Mouse (Mus musculus) heart, embryonic 11.5 days (tissue): ENCODE results near the gene Arhgef3. TPM values are rescaled to one million over a fixed set of nuclear protein-coding genes. Genes with fewer than 3 reads are reported as not detected.

Source experiments
- ATAC-seq: fragments of 200-750 bp; cut with Nextera tagmentation; replicated peaks from 2 replicates; pipeline ENCODE4 v1.8.0; 2017; ENCODE audit warnings: moderate library complexity; ENCODE audit not compliant: insufficient number of reproducible peaks, low FRiP score, low TSS enrichment
- H3K27ac ChIP-seq: fragments of 300-500 bp; sonication (generic); 2 replicates; pipeline ENCODE4 v1.5.1; 2014; ENCODE audit warnings: mild to moderate bottlenecking, low read depth, low read length
- H3K27me3 ChIP-seq: fragments of 300-500 bp; sonication (generic); 2 replicates; pipeline ENCODE4 v1.6.1; 2014; ENCODE audit warnings: mild to moderate bottlenecking, low read length, mixed read lengths; ENCODE audit not compliant: control insufficient read depth, insufficient read depth
- H3K36me3 ChIP-seq: fragments of 300-500 bp; sonication (generic); 2 replicates; pipeline ENCODE4 v1.6.1; 2014; ENCODE audit warnings: mild to moderate bottlenecking, low read length, moderate library complexity, mixed read lengths; ENCODE audit not compliant: control insufficient read depth, insufficient read depth
- H3K4me1 ChIP-seq: fragments of 300-500 bp; sonication (generic); 2 replicates; pipeline ENCODE4 v1.6.1; 2014; ENCODE audit warnings: low read length; ENCODE audit not compliant: control insufficient read depth, insufficient read depth
- H3K4me2 ChIP-seq: fragments of 300-500 bp; sonication (generic); 2 replicates; pipeline ENCODE4 v1.6.1; 2014; ENCODE audit warnings: mild to moderate bottlenecking, moderate library complexity
- H3K4me3 ChIP-seq: fragments of 300-500 bp; sonication (generic); 2 replicates; pipeline ENCODE4 v1.5.1; 2014; ENCODE audit warnings: low read depth, low read length
- H3K9ac ChIP-seq: fragments of 300-500 bp; sonication (generic); 2 replicates; pipeline ENCODE4 v1.6.1; 2014; ENCODE audit warnings: mild to moderate bottlenecking, low read depth, low read length, moderate library complexity
- H3K9me3 ChIP-seq: fragments of 300-500 bp; sonication (generic); replicated peaks from 2 replicates; pipeline ENCODE4 v1.6.1; 2016; ENCODE audit warnings: low read length; ENCODE audit not compliant: control insufficient read depth
- WGBS: fragments of 180-500 bp; shearing (Covaris S2); extraction: QIAGEN DNeasy Blood & Tissue Kit; methylation state at CpG from one replicate; pipeline ENCODE4 v1.1.7; 2014; ENCODE audit not compliant: insufficient replicate concordance; 5-methylcytosine and 5-hydroxymethylcytosine counted together
- polyA plus RNA-seq: library from polyadenylated mRNA; unstranded; fragments of >200 nt; fragmentation: Nextera tagmentation; extraction: Ambion mirVana; gene quantifications from 2 replicates; pipeline ENCODE4 v1.2.1, GENCODE M21; 2014

Arhgef3 gene
- polyA plus RNA-seq, 1 experiment from 2014 or later = 10.1 TPM

DNA sequence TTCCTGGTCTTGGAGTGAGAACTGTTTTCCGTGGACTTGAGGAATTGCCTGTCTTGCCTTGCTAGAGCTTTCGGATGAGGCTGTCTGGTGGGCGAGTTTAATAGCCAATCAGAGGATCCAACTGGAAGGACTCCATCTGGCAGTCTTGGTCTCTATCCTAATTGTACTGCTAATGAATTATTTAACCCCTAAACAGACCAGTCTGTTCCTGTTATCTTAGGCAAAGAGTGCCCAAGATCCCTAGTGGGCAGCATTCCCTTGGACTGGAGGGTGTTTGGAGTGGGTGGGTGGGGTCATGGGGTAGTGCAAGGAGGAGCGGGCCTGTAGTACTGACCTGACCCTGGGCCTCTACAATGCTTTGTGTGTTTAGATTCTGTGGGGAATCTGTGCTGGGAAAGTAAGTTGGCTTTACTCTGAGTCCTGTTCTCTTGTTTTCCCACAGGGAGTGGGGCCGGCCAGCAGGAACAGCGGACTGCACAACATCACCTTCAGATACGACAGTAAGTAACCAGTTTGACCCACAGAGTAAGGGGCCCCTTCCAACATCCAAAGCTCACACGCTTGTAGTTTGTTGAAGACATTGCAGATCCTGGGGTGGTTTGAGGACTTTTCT is 38.7 kb upstream of the Arhgef3 start:
- Histone ChIP-seq H3K9ac (0 out of 2 replicates have a peak overlapping the region, but pooled peaks have one; percentile 46), H3K4me3 (no peak overlapping the region), H3K27ac (peak overlapping the region; percentile 87), H3K27me3 (no peaks in the 10 kb centered on the region), H3K4me1 (peaks cover 52% of the 10 kb centered on the region), H3K9me3 (no peaks in the 10 kb centered on the region), H3K36me3 (no peaks in the 10 kb centered on the region), H3K4me2 (peak overlapping the region; percentile 32)
- WGBS = 61% methylated on average over 8 of the region's 8 CpGs
- no peak; the same call in 1 of the 2 replicates for ATAC-seq

DNA sequence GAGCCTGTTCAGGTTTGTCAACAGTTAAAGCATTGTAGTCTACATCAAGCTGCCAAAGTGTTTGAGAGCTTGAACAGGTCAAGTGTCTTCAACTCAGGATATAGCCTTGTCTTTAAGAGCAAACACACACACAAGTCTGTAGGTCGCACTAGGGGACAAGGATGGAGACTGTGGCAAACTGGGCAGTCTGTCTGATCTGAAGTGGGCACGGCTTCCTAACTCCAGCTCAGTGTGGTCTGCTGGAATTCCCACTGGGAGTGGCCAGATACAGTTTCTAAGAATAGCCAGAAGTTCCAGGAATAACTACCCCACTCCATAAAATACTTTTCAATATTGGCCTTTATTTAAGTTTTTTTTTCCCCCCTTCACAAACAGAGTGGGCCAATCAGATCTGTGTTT is 38.2 kb upstream of the Arhgef3 start:
- no peak for ATAC-seq
- WGBS = 23% methylated on average over 2 of the region's 2 CpGs
- no peaks in the 10 kb centered on the region for H3K27me3 ChIP-seq
- peaks cover 48% of the 10 kb centered on the region for H3K4me1 ChIP-seq
- H3K36me3 ChIP-seq = no peaks in the 10 kb centered on the region
- peak overlapping the region; percentile 32 for H3K4me2 ChIP-seq
- H3K4me3 ChIP-seq = no peak overlapping the region
- no peaks in the 10 kb centered on the region for H3K9me3 ChIP-seq
- peak overlapping the region; percentile 87 for H3K27ac ChIP-seq
- H3K9ac ChIP-seq = 0 out of 2 replicates have a peak overlapping the region, but pooled peaks have one; percentile 46

DNA sequence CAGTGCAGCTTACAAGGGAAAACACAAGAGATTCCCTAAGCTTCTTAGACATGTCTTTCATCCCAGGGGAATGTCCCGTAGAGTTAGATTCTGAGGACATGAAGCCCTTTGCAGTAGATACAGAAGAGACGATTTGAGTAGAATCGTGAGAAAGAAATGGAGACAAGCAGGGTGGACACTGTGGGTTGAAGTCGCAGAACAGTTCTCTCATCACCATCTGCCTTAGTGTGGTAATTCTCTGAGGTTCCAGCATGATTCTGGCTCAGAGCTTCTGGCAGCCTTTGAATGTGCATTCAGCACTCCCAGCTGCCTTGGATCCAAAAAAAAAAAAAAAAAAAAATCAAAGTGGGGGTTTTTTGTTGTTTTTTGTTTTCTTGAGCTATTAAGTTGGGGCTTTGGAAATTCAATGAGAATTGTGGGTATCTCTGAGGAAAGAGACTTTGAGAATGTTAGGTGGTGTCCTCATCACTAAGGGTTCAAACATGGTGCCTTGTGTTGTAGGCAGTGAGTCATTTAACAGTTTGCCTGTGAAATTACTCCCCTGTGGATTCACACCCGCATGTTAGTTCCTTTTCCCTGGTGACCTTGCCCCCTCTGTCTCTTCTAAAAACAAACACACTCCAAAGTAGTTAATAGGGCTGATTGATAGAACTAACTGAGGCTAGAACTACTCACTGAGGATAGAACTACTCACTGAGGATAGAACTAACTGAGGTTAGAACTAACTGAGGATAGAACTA is 33.0 kb upstream of the Arhgef3 start:
- Histone ChIP-seq H3K4me3 (no peak overlapping the region), H3K9ac (no peak overlapping the region), H3K4me2 (no peak overlapping the region), H3K4me1 (peaks cover 8% of the 10 kb centered on the region), H3K27me3 (no peaks in the 10 kb centered on the region), H3K36me3 (no peaks in the 10 kb centered on the region), H3K9me3 (no peaks in the 10 kb centered on the region), H3K27ac (no peak overlapping the region)
- 56% methylated on average over 5 of the region's 5 CpGs for WGBS
- ATAC-seq = no peak

DNA sequence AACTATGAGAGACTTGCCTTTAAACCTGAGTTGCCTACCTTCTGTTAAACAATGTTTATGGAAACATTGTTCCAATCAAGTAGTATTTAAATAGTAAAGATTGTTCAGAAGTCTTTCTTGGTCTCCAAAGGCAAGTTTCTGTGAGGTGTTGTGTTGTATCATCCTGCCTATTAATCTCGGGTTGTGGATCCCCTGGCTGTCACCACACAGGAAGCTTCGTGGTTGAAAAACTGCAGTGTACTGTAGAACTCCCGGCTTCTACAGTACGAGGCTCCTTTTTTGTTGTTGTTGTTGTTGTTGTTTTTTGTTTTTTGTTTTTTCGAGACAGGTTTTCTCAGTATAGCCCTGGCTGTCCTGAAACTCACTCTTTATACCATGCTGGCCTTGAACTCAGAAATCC is 29.2 kb upstream of the Arhgef3 start:
- no peak overlapping the region for H3K4me3 ChIP-seq
- H3K27ac ChIP-seq = no peak overlapping the region
- H3K9me3 ChIP-seq = no peaks in the 10 kb centered on the region
- 58% methylated on average over 5 of the region's 5 CpGs for WGBS
- no peaks in the 10 kb centered on the region for H3K36me3 ChIP-seq
- H3K27me3 ChIP-seq = no peaks in the 10 kb centered on the region
- no peak overlapping the region for H3K4me2 ChIP-seq
- H3K4me1 ChIP-seq = no peaks in the 10 kb centered on the region
- no peak overlapping the region for H3K9ac ChIP-seq
- no peak for ATAC-seq

DNA sequence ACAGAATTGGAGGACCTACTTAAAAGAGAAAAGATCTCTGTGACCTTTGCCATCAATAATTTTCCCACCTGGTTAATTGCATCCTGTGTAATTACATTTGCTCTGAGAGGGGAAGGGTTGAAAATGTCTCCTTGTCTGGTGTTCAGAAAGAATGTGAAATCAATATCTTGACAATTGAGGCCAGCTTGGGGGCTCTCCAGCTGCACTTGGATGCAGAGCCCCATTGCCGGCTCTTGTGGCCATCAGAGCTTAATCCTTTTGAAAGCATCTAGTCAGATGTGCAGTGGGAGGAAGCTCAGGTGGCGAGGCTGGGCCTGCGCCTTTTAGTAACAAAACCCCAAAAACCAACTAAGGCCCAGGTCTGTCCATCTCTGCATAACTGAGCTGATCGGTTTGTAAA is 28.7 kb upstream of the Arhgef3 start:
- no peak overlapping the region for H3K27ac ChIP-seq
- no peak overlapping the region for H3K9ac ChIP-seq
- H3K9me3 ChIP-seq = no peaks in the 10 kb centered on the region
- 73% methylated on average over 4 of the region's 4 CpGs for WGBS
- no peak overlapping the region for H3K4me2 ChIP-seq
- no peak overlapping the region for H3K4me3 ChIP-seq
- no peak for ATAC-seq
- no peaks in the 10 kb centered on the region for H3K36me3 ChIP-seq
- H3K27me3 ChIP-seq = no peaks in the 10 kb centered on the region
- H3K4me1 ChIP-seq = no peaks in the 10 kb centered on the region

DNA sequence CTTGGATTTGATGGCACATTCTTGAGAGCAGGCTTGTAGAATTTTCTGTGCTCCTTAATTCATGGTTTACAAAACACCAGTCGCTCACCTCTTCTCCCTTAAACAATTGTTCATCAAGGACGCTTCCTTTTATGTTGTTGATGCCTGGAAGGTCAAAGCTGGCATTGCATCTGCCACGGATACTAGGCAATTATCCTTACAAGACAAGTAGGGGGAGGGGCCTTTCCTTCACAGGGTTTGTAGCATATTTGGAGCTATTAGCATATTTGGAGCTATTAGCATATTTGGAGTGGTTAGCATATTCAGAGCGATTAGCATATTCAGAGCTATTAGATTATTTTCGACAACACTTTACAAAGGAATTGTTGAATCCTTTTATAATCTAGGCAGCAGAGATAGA is 20.5 kb upstream of the Arhgef3 start:
- no peak overlapping the region for H3K9ac ChIP-seq
- no peak for ATAC-seq
- no peaks in the 10 kb centered on the region for H3K36me3 ChIP-seq
- no peak overlapping the region for H3K4me2 ChIP-seq
- no peak overlapping the region for H3K27ac ChIP-seq
- H3K4me1 ChIP-seq = no peaks in the 10 kb centered on the region
- 72% methylated on average over 5 of the region's 5 CpGs for WGBS
- H3K27me3 ChIP-seq = no peaks in the 10 kb centered on the region
- H3K9me3 ChIP-seq = no peaks in the 10 kb centered on the region
- no peak overlapping the region for H3K4me3 ChIP-seq

DNA sequence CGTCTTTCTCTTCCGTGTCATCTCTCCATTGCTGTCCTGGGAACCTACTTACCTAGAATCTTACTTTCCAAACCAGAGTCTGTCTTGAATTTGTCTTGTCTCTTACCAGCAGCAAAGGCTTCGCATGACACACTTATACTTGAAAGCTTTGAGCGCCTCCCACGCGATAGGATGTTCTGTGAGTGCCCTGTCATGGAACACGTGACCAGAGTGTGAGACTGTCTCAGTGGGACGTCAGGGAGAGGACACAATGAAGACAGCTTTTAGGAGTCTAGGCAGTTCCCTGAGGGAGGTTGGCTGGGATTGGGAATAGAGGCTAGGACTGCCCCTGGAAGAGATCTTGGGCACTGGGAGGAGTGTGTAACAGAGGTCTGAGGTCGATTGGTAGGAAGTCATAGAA is 18.6 kb upstream of the Arhgef3 start:
- Histone ChIP-seq H3K27ac (no peak overlapping the region), H3K36me3 (no peaks in the 10 kb centered on the region)
- WGBS = 69% methylated on average over 9 of the region's 9 CpGs

DNA sequence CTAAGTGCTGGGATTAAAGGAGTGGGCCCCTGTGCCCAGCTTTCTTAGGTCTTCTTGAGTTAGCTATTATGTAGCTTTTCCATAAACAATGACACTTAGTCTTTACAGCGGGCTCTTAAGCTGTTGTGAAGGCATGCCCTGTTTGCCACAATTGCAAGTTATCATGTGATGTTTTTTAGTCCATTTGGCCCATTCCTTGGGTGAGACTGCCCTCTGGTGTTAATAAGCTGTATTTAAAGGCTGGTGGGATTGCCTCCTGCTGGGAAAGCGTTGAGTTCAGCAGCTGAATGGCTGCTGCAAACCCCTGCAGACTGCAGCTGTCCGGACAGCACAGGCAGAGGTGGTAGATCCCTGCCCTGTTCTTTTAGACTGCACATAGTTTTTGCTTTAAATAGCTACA is 17.9 kb upstream of the Arhgef3 start:
- H3K4me2 ChIP-seq = no peak overlapping the region
- H3K36me3 ChIP-seq = no peaks in the 10 kb centered on the region
- no peak overlapping the region for H3K4me3 ChIP-seq
- 42% methylated on average over 3 of the region's 3 CpGs for WGBS
- H3K27me3 ChIP-seq = no peaks in the 10 kb centered on the region
- H3K9ac ChIP-seq = no peak overlapping the region
- H3K9me3 ChIP-seq = no peaks in the 10 kb centered on the region
- H3K27ac ChIP-seq = no peak overlapping the region
- no peaks in the 10 kb centered on the region for H3K4me1 ChIP-seq
- ATAC-seq = no peak

More for the DNA sequence above, 18.6 kb upstream of the Arhgef3 start:
- Histone ChIP-seq H3K4me2 (no peak overlapping the region), H3K4me1 (no peaks in the 10 kb centered on the region), H3K9ac (no peak overlapping the region), H3K9me3 (no peaks in the 10 kb centered on the region), H3K27me3 (no peaks in the 10 kb centered on the region), H3K4me3 (no peak overlapping the region)
- ATAC-seq = no peak

DNA sequence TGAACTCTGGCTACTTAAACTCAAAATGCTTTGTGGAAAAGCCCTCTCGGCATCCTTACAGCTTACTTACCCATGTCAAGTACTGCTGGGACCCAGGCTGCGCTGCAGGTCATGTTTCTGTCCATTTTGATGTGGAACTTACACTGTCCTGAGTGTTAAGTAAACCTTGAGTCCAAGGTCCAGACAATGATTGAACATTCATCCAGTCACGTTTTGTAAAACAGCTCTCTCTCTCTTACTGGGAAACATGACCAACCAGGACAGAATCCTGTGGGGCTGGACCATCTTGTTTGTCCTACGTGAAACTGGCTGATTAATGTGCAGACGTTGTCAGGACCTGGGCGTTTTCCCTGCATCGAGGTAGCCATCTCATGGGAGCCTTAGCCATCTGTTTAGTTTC is 13.0 kb upstream of the Arhgef3 start:
- Histone ChIP-seq H3K27me3 (no peaks in the 10 kb centered on the region), H3K9ac (no peak overlapping the region), H3K4me3 (no peak overlapping the region), H3K9me3 (no peaks in the 10 kb centered on the region), H3K36me3 (no peaks in the 10 kb centered on the region), H3K4me1 (peaks cover 3% of the 10 kb centered on the region; the same call in 1 of the 2 replicates), H3K27ac (no peak overlapping the region), H3K4me2 (no peak overlapping the region)
- whole genome bisulfite sequencing = 61% methylated on average over 7 of the region's 7 CpGs
- ATAC-seq = no peak
